Mouse (Mus musculus) G1E (cell line): ENCODE measurements around the gene Ext2.

Experiments
- CTCF ChIP-seq: IDR thresholded peaks from 2 replicates; pipeline ENCODE4 v1.5.1; 2012; ENCODE audit warnings: low read depth, low read length, inconsistent platforms, mixed read lengths
- GATA1 ChIP-seq: IDR thresholded peaks from 2 replicates; pipeline ENCODE4 v1.6.1; 2012; ENCODE audit warnings: borderline replicate concordance, low read length, inconsistent platforms, mixed read lengths
- POLR2AphosphoS5 ChIP-seq: IDR thresholded peaks from 2 replicates; pipeline ENCODE4 v1.6.1; 2012; ENCODE audit warnings: low read depth, low read length, inconsistent platforms; ENCODE audit not compliant: insufficient replicate concordance

DNA sequence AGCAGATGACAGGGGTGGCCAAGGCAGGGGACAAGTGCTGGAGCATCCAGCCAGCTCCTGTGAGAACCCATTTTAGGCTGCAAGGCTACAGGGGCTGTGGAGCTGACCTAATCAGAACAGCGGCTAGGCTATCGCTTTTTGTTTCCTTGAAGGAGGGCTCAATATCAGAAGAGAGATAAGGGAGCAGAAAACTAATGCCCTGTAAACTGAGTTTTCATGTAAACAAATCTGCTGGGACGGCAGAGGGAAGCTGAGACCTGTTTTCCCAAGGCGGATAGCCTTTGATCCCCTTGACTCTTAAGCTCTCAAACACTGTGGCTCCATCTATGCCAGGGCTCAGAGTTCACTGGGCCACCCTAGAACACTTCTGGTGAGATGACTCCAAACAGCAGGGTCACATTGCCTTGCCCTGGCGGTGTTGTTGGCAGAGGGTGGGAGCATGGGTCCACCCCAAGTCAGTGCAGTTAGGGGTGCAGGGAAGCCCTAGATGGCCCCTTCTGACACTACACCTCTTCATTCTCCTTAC is 83.3 kb downstream of the Ext2 start:
- no peak for TF ChIP-seq GATA1
- no peak for TF ChIP-seq CTCF
- no peak for TF ChIP-seq POLR2AphosphoS5
